Mouse (Mus musculus) gastrocnemius, postnatal 14 days (tissue): Measurements from ENCODE around the gene Alox5. TPM values are rescaled to one million over a fixed set of nuclear protein-coding genes. Genes with fewer than 3 reads are reported as not detected.

Source experiments
- DNase-seq: peaks from one replicate; pipeline ENCODE4 v3.0.0; 2021; ENCODE audit warnings: mixed read lengths
- intact Hi-C: fragments of 180-260 bp; cut with DNase I; formaldehyde crosslinking; loops from one replicate; pipeline ENCODE4 v1.15.1; 2025; ENCODE audit warnings: low total_unique reads
- total RNA-seq, 2 experiments: library from RNA; stranded (reverse); gene quantifications; 2 replicates each; pipeline ENCODE4 v1.2.3; 2021

The Alox5 gene
- total RNA-seq, 2 experiments from 2014 or later = 1.3 to 2.4 TPM

DNA sequence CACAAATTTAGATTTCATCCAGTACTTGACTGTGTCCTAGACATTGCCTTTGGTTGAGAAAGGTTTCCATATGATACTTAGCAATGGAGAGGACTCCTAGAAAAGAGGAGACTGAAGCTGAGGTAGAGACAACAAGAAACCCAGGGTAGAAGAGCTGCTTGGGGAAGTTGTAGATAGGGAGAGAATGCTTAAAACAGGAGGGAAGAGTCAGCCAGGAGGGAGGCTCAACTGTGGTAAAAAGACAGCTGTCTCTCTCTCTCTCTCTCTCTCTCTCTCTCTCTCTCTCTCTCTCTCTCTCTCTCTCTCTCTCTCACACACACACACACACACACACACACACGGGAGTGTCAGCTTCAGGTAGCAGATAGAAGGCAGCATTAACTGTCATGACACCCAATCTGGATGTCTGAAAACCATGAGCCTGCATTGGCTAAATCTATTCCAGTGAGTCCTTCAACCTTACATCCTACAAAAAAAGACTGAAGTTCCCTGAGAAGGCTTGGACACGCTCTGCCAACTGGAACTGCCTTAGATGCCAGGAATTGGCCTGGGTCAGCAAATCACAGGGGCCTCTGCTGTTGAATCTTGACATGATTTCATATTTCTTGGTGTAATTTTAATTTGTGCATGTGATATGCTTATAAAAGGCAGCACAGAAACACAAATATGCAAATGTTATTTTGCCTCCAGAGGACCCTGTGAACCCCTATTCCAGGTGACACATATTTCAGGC, 65.9 kb downstream of the Alox5 start:
- no peak for DNase-seq
- intact Hi-C loops = no loop called here

DNA sequence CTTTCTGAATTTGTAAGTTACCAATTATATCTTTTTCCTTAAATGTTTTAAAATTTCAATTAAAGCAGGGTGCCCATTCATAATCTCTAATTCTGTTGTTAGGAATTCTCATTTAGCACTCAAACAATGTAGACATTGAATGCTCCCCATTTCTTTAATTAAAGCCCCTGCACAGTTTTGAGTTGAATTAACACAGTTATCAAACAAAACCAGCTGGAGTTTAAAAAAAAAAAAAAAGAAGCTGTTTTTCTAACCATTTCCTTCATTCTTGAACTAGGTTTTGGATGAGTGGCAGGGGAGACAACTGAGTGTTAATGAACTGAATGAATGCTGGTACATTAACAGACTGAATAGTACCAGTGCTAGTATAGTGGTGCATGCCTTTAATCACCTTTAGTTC, 71.5 kb downstream of the Alox5 start:
- no peak for DNase-seq
- intact Hi-C loops = no loop called here

DNA sequence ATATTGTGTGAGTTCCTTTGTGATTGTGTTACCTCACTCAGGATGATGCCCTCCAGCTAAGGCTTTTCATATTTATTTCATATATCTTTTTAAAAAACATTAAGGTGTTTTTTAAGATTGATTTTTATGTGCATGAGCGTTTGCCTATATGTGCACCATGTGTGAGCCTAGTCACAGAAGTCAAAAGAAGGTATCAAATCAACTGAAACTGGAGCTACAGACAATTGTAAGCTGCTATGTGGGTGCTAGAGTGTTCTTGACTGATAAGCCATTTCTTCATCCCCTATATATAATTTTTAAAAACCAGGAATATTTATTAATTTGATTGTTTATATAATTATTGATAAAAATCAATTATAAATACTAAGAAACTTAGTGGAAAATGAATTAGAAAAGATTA, 72.9 kb downstream of the Alox5 start:
- no peak for DNase-seq
- intact Hi-C loops = no loop called here

DNA sequence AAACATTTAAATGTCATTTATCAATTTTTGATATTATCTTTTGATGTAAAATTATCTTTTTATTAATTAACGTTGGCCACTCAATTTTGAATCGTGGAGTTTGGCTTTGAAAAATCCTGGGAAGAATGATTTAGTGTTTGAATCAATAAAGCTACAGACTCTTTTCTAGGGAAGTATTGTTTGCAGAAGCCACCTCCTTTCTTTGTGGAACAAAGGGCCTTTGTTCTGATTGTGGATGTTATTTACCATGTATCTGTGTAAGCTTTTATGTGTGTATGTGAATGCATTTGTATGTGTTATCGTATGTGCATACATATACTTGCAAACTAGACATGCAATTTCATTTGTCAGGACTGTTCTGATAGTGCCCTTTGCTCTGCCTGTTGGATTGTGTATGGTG, 74.5 kb downstream of the Alox5 start:
- DNase-seq = no peak
- intact Hi-C loops = no loop called here

DNA sequence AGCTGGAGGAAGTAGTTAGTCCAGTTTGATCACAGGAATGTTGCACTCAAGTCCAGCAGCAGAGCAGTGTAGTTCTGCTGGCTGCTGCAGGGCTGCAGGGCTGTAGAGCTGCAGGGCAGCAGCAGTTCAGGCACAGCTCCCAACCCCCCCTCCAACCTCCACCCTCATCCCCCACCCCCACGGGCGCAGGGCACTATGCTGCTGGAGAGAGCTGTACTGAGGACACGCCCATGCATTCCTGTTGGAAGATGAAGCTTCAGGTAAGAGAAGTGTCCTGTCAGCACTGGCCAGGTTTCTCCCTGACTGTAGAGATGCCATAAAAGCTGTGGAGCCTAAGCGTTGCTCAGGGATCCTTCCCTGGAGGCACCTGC, 74.9 kb downstream of the Alox5 start:
- DNase-seq = no peak
- intact Hi-C loops = no loop called here

GRCm38 (mm10) chr6:116385194-116386044, 75.6 kb downstream of the Alox5 start:
- intact Hi-C loops = no loop called here
- DNase-seq = no peak

GRCm38 (mm10) chr6:116383582-116383981, 77.4 kb downstream of the Alox5 start:
- DNase-seq = no peak
- intact Hi-C loops = no loop called here

DNA sequence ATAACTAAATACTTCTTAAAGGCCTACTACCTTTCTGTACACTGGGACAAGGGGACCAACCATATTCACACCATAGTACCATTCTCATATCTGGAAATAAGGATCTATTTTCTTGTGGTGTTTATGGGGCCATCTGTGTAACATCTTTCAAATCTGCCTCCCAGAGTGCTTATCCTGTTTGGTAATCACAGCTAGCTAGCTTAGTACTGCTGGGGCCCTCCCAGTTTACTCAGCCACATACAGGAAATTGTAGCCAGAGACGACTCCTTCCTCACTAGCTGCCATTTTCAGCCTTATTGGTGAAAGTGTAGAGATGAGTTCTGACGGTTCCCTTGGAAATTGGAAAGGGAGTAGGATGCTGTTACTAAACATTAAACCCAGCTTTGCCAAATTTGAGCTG, 79.4 kb downstream of the Alox5 start:
- DNase-seq = no peak
- intact Hi-C loops = no loop called here

GRCm38 (mm10) chr6:116380157-116380556, 80.8 kb downstream of the Alox5 start:
- DNase-seq = no peak
- intact Hi-C loops = no loop called here

- intact Hi-C loops = no loop called here
- no peak for DNase-seq
Observed at GRCm38 (mm10) chr6:116378892-116379291, 82.1 kb downstream of the Alox5 start.

GRCm38 (mm10) chr6:116374618-116375017, 86.4 kb downstream of the Alox5 start:
- intact Hi-C loops = no loop called here
- no peak for DNase-seq

DNA sequence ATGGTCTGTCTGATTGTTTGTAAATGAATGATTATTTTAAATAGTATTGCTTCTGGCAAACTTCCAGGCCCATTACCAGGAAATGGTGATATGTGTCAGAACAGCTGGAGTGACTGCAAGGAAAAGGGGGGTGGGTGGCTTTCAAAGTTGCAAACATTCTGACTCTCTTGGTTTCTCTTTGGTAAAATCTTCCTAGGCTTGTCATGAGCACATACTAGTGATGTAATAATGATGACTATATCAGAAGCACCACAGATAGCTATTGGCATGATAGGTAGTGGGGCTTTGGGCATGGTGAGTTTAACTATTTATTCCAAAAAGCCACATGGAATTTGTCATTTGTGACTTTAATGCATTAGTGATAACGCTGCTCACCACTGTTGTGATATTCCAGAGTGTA, 86.8 kb downstream of the Alox5 start:
- intact Hi-C loops = no loop called here

DNA sequence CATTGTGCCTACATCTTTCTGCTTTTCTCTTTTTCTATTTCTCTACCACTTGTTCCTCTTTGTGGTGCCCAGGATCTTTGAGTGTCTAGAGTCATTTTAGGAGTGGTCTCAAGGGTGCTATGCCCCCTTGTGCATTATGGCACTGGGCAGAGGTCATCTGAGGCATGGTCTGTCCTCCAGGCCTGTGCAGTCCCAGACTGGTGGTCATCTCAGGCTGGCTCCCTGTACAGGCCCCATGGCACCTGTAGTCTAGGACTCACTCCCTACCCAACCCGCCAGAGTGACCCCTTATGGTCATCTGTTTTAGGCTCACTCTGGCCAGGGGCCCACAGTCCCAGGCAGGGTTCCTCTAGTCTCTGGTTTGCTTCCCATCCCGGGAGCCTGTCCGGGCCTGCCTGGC, 89.5 kb downstream of the Alox5 start:
- no peak for DNase-seq
- intact Hi-C loops = no loop called here

More for the DNA sequence above, 86.8 kb downstream of the Alox5 start:
- no peak for DNase-seq

- DNase-seq = no peak
- intact Hi-C loops = no loop called here
Observed at GRCm38 (mm10) chr6:116370216-116370976, 90.6 kb downstream of the Alox5 start.

GRCm38 (mm10) chr6:116369811-116370210, 91.2 kb downstream of the Alox5 start:
- no peak for DNase-seq
- intact Hi-C loops = no loop called here

GRCm38 (mm10) chr6:116367971-116368370, 93.0 kb downstream of the Alox5 start:
- intact Hi-C loops = no loop called here
- DNase-seq = no peak

DNA sequence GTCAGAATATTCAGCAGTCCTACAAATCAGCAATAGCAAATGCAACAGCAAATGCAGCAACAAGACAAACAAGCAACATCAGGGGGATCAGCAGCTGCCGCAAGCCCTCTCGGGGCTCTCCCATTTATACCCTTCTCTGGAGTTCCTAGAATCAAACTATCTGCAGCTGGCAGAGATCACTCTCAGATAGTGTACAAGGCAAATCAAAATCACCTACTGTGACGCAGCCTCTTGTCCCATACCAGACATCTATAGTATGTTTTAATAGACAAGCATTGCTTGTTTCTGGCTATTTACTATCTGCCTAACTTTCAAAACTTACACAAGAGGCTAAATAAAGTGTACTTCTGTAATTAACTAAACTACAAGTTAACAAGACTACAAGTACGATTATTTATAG, 99.0 kb downstream of the Alox5 start:
- DNase-seq = no peak
- intact Hi-C loops = no loop called here

- no peak for DNase-seq
- intact Hi-C loops = no loop called here
Observed at GRCm38 (mm10) chr6:116361463-116361862, 99.5 kb downstream of the Alox5 start.
